Mouse (Mus musculus) cerebellum, adult (tissue): ENCODE measurements around the gene Khdc4.
A peak's percentile ranks its signal among the peaks of the same experiment; 100 is the strongest.
"Not testable (repeated sequence)": the region's sequence is repeated elsewhere in the genome, so short reads cannot be mapped to it uniquely, and the experiment has no call there.

ENCODE experiments used
- ATAC-seq: cut with Nextera tagmentation; 2 replicates; pipeline ENCODE4 v1.9.2; 2017; ENCODE audit warnings: mild to moderate bottlenecking, moderate library complexity, mixed read lengths; ENCODE audit not compliant: insufficient number of reproducible peaks, low FRiP score, low TSS enrichment

Khdc4 gene

GRCm38 (mm10) chr3:88654621-88655020, 31.0 kb upstream of the Khdc4 start:
- ATAC-seq: no peak

- ATAC-seq: no peak
Observed at GRCm38 (mm10) chr3:88655619-88656018, 30.0 kb upstream of the Khdc4 start.

GRCm38 (mm10) chr3:88658441-88659127, 27.0 kb upstream of the Khdc4 start:
- ATAC-seq: no peak

GRCm38 (mm10) chr3:88659798-88660197, 25.8 kb upstream of the Khdc4 start:
- no peak for ATAC-seq

GRCm38 (mm10) chr3:88664095-88664494, 21.5 kb upstream of the Khdc4 start:
- no peak for ATAC-seq

GRCm38 (mm10) chr3:88677399-88677798, 8.2 kb upstream of the Khdc4 start:
- peak; percentile 56; the same call in 1 of the 2 replicates for ATAC-seq

GRCm38 (mm10) chr3:88683814-88684213, 1.8 kb upstream of the Khdc4 start:
- no peak for ATAC-seq

GRCm38 (mm10) chr3:88684236-88684979, 1.2 kb upstream of the Khdc4 start:
- no peak for ATAC-seq

- ATAC-seq: peak; percentile 65
Observed at GRCm38 (mm10) chr3:88685958-88686451, 402 bp downstream of the Khdc4 start.

- ATAC-seq: no peak
Observed at GRCm38 (mm10) chr3:88686734-88687611, 1.4 kb downstream of the Khdc4 start.

- no peak for ATAC-seq
Observed at GRCm38 (mm10) chr3:88689079-88689478, 3.5 kb downstream of the Khdc4 start.

- no peak for ATAC-seq
Observed at GRCm38 (mm10) chr3:88695545-88695944, 9.9 kb downstream of the Khdc4 start.

- ATAC-seq: no peak
Observed at GRCm38 (mm10) chr3:88698051-88698450, 12.4 kb downstream of the Khdc4 start.

GRCm38 (mm10) chr3:88698834-88699233, 13.2 kb downstream of the Khdc4 start:
- no peak for ATAC-seq

GRCm38 (mm10) chr3:88700247-88700646, 14.6 kb downstream of the Khdc4 start:
- no peak for ATAC-seq

GRCm38 (mm10) chr3:88701222-88701621, 15.6 kb downstream of the Khdc4 start:
- ATAC-seq: no peak

GRCm38 (mm10) chr3:88713709-88714108, 28.1 kb downstream of the Khdc4 start:
- no peak for ATAC-seq

- no peak for ATAC-seq
Observed at GRCm38 (mm10) chr3:88714725-88715124, 29.1 kb downstream of the Khdc4 start.

- not testable (repeated sequence) for ATAC-seq
Observed at GRCm38 (mm10) chr3:88715716-88716115, 30.1 kb downstream of the Khdc4 start.

GRCm38 (mm10) chr3:88716399-88717197, 31.0 kb downstream of the Khdc4 start, which contains the start of gene Rit1:
TSS of gene Rit1 (plus strand) at chr3:88716838.
- peak; percentile 89; the same call in 1 of the 2 replicates for ATAC-seq
